Mouse (Mus musculus) cortical plate, adult 2 months (tissue): ENCODE measurements around the gene Zbtb37.

Experiments
- CTCF ChIP-seq: fragments of 200-500 bp; IDR thresholded peaks from 2 replicates; pipeline ENCODE4 v1.5.1; 2011; ENCODE audit warnings: mild to moderate bottlenecking, control low read depth, low read length; ENCODE audit not compliant: insufficient read depth; ENCODE audit errors: extremely low read depth
- POLR2A ChIP-seq: fragments of 200-500 bp; IDR thresholded peaks from 2 replicates; pipeline ENCODE4 v1.6.1; 2011; ENCODE audit warnings: mild to moderate bottlenecking, low read length, control low read depth; ENCODE audit not compliant: insufficient read depth; ENCODE audit errors: extremely low read depth

- TF ChIP-seq CTCF, result no peak
- no peak for TF ChIP-seq POLR2A
Measured at GRCm38 (mm10) chr1:161033856-161034434, 704 bp downstream of the Zbtb37 start.
